Mouse (Mus musculus): ENCODE measurements around the gene Usp54.

The Usp54 gene

DNA sequence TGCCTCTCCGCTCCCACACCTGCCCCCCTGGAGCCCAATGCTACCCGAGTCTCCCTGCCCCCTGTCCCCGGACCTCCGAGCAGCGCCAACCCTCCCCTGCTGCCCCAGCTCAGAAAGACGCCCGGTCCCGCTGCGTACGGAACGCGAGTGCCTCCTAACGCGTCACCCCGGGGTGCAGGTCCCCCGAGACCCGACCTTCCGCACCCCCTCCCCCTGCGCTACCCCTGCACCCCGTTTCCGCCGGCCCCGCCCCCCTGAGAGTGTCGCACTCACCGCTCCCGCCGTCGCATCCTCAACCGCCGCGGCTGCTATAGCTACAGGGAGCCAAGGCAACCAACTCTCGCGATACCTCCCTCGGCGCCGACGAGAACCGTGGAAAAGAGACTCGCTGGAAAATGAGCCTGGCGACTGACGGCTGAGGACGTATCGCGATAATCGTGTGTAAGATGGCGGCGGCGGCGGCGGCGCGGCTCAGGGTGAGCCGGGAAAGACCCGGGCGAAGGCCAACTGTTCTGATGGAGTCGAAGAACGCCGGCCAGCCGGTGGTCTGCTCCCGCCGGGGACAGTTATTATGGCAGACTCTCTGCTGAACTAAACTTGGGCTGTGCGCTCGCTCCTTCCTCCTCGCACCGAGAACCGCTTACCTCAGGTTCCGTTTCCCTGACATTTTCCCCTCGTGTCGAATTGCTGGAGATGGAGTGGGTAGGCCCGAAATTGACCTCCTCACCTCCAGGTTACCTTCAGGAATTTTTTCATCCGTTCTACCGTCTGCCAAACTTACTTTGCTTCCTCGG is at the start of gene Usp54:
Gene Usp54, minus strand, starts transcription at position 420 of the 794 bp plus-strand sequence.
- DNase-seq (ENCODE audit: extremely low read depth, low read depth): peak; percentile 93

DNA sequence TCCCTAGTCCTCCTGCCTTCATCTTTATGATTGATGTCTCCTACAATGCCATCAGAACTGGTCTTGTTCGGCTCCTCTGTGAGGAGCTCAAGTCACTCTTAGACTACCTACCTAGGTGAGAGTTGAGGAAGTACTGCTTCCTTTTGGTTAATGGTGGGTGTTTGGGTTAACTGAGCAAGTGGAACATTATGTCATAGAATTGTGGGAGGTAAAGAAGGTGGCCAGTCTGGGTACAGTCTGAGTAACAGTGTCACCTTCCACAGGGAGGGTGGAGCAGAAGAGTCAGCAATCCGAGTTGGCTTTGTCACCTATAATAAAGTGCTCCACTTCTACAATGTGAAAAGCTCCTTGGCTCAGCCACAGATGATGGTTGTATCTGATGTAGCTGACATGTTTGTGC is 48.1 kb upstream of the Usp54 start:
- DNase-seq (ENCODE audit: extremely low read depth, low read depth): no peak

DNA sequence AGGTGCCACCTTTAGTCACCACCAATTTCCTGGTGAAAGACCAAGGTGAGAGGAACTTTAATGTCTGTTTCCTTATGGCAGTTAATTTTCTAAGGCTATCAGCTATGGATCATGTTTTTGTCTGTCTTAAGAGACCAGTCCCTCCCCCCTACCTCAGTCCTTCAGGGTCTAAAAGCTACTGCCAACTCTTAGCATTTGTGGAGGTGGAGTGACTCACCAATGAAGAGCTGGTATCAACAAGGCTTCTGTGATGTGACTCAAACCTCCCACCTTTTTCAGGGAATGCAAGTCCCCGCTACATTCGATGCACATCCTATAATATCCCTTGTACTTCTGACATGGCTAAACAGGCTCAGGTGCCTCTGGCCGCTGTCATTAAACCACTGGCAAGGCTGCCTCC is 45.7 kb upstream of the Usp54 start:
- no peak for DNase-seq (ENCODE audit: extremely low read depth, low read depth)

DNA sequence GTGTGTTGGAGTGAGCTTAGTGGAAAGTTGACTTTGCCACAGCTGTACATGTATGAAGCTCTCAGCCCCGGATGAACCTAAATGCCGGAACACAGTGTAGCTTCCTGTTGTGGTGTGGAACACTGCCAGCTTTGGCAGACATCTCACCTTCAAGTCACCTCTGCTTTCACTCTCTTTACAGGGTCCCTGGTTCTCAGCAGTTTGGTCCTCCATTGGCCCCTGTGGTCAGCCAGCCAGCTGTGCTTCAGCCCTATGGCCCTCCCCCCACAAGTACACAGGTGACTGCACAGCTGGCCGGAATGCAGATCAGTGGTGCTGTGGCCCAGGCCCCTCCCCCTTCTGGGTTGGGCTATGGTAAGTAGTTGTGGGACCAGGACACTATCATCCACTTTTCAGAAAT is 41.6 kb upstream of the Usp54 start:
- DNase-seq (ENCODE audit: extremely low read depth, low read depth): no peak

DNA sequence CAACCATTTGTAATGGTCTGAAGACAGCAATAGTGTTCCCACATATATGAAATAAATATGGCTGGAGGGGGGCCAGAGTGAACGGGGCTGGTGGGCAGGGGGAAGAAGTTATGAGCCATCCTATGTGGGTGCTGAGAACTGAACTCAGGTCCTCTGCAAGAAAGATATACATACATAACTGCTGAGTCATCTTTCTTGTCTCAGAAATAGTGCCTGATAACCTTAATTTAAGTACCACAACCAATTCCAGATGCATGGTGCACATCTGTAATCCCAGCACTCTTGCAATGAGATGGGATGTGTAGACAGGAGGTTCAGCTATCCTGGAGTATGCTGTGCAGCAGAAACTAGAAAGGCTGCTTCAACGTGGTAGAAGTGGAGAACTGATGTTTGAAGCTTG is 40.9 kb upstream of the Usp54 start:
- no peak for DNase-seq (ENCODE audit: extremely low read depth, low read depth)

DNA sequence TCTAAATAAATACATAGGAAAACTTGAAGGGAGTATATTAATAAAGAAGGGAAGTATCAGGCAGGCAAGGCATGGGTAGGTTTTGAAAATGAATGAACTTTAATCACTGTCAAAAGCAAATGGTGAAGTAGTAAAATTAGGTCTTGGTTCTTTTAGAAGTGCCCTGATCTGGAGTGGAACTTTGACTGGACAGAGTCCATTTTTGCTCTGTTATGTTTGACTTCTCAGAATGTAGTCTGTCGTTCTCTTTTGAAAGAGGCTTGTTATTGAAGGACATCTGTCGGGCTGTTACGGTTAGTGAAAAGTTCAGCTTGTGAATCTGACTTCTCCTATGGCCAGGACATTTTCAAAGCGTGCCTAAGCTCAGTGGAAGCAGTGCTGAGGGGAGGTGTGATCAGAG is 37.0 kb upstream of the Usp54 start:
- no peak for DNase-seq (ENCODE audit: extremely low read depth, low read depth)

DNA sequence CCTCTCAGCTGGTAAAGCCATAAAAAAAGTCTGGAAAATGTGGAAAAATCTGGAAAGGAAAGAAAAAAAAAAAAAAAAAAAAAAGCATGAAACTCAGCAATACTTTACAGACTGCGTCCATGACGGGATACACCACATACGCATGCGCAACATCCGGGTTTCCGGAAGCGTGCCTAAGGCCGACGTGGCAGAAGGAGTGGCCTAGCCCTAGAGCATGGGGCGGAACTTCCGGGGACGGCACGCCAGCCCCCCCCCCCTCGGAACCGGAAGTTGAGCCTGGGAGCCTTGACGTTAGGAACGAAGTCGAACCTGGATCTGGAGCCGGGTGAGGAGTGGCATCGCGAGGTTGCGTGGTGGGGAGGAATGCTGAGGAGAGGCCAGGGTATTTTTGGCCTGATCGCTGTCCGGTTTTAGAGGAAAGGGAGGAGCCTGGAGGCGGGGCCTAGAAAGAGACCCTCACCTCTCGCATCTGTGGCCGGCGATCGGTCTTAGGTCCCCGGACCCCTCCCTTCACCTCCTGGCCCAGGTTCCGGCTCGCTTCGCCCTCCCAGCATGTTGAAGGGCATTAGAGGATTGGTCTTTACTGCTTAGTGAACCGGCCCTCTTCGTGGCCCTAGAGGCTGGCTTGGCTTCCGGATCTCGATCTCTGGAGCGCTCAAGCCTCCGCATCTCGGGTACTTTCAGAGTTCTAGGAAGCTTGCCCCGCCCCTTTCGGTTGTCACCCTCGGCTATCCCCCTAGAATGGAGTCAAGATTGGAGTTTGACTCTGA is 33.4 kb upstream of the Usp54 start, which contains the start of gene Sec24c:
Gene Sec24c, plus strand, starts transcription at position 245 of the 770 bp plus-strand sequence.
- peak; percentile 91 for DNase-seq (ENCODE audit: extremely low read depth, low read depth)

DNA sequence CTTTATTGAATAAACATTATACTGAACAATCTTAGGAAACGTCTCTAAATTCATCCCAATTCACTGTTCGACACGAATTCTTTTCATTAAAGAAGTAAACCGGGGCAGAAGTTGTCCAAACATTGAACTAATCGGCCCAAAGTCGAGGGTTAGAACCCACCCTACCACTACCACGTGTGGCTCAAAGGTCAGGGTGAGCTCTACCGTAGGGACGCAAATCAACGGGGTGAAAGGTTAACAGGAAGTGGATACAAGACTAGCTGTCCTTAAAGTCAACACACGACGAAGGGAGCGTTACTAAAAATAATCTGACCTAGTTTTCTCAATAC is 32.8 kb upstream of the Usp54 start:
- DNase-seq (ENCODE audit: extremely low read depth, low read depth): no peak

DNA sequence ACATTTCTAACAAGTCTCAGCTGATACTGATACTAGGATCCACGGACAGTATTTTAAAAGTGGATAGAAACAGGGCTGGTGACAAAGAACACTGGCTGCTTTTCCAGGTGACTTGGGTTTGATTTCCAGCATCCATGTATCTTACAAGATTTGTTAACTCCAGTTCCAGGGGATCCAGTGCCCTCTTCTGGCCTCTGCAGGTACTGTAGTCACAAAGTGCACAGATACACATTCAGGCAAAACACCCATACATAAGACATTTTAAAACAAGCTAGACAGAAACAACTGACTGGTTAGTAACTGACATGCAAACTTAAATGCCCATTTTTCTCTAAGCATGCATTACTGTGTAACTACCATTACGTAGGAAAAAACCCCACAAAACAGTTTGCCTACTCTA is 32.1 kb upstream of the Usp54 start:
- DNase-seq (ENCODE audit: extremely low read depth, low read depth): peak; percentile 65

DNA sequence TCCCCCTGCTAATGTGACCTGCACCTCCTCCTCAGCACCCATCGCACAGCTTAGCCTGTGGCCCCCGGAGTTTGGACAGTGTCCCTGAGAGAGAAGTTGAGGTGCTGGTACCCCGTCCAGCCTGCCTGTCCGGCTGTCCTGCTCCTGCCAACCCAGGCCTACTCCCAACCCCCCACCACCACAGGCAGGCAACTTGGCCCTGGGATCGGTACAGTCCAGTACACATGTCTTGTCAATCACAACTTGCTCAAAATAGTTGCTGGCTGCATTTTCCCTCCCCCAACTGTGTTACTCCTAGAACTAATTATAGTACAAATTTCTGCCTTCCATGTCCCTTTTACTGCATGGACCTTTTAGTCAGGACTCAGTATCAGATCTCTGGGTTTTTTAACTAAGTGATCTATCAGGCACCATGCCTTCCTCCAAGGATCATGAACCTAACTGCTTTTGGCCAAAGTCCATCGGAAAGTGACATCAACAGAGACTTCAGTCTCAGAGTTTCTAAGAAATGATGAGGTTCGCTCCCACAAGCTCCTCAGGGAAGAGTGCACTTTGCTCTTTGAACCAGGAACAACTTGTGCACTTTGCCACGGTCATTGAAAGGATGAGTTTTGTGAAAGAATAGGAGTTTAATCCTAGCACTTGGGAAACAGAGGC is 27.4 kb upstream of the Usp54 start, which contains the start of gene Synpo2l:
Gene Synpo2l, minus strand, starts transcription at position 201 of the 657 bp plus-strand sequence.
- no peak for DNase-seq (ENCODE audit: extremely low read depth, low read depth)

DNA sequence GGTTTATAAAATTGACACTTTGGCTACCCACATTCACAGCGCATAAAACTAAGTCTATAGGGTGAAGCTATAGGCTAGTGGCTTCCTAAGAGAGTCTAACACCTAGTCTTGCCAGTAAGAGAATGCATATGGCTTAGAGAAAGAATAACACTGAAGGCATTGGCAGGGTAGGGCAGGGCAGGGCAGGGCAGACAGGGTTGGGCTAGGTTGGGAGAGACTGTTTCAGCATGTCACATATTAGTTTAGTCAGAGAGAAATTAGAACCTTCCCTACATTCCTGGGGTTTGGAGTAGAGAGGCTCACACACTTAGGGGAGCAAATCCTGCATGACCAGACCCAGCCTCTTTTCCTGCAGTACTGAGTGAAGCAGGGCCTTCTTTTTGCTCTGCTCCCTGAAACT is 26.6 kb upstream of the Usp54 start:
- no peak for DNase-seq (ENCODE audit: extremely low read depth, low read depth)

DNA sequence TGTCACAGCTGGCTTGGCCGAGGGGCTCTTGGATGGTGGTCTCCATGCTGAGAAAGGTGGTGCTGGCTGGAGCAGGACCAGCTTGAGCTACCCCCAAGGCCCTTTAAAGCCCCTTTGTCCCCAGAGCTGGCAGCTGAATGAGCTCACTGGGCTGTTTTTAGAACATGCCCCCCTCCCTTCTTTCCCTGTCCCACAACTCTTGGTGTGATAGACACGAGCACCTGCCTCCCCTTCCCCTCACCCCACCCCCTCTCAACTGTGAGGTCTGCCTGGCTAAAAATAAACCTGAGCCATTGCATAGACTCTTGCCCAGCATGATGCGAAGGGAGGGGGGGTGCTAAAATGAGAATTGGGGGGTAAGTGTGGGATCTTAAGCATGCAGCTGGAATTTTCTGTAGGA is 23.6 kb upstream of the Usp54 start:
- no peak for DNase-seq (ENCODE audit: extremely low read depth, low read depth)

DNA sequence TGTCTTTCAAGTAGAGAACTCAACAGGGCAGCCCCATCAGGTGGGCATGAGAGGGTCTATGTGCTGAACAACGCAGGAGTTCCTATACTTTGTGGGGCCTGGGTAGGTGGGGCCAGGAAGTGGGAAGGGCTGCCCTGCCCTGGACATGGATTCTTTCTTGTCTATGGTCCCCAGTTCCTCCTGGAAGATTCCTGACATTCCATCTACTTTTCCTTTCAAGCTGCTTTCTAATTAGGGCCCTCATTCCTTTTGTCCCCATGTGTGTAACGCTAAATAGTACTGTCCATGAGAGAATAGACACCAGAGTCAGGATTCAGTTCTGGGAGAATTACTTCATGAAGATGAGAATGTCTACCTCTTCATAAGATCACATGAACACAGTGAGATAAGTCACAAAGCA is 22.7 kb upstream of the Usp54 start:
- no peak for DNase-seq (ENCODE audit: extremely low read depth, low read depth)

DNA sequence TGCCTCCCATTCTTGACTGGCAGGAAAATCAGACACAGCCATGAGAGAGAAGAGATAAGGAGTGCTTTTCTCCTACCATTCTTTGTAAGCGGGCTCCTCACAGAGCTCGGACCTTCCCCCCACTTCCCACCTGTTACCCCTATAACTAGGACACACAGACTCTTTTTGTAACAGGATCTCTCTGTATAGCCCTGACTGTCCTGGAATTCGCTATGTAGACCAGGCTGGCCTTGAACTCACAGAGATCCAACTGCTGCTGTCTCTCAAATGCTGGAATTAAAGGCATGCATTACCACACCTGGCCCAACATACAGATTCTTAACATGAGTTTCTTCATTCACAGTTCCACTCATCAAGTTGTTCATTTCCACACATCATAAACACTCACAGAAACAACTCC is 21.9 kb upstream of the Usp54 start:
- DNase-seq (ENCODE audit: extremely low read depth, low read depth): no peak

DNA sequence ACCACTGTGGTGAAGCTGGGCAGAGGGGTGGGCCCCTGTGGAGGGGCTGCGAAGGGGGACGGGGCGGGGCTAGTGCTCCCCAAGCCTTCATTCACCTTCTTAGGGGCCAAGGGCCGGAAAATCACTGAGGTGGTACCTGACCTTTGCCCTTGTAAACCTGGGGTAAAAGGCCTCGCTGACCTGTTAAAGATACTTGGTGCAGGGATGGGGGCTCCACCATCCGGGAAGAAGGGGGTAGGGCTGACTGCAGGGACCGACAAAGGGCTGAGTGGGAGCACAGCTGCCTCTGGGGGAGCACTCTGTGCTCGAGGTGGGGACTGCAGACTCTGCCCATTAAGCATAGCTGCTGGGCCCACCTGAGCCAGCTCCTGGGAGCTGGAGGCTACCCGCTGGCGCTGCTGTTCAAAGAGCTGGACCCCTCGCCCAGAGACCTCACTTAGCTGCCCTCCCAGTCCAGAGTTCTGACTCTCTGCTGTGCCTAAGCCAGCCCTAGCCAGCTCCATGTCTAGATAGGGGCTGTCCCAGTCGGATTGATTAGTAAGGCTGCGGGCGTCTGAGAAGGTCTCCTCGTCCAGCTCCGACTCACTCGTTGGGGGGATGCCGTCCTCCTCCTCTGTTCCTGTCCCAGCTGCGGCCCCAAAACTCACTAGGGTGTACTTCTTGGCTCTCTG is 20.9 kb upstream of the Usp54 start:
- no peak for DNase-seq (ENCODE audit: extremely low read depth, low read depth)

DNA sequence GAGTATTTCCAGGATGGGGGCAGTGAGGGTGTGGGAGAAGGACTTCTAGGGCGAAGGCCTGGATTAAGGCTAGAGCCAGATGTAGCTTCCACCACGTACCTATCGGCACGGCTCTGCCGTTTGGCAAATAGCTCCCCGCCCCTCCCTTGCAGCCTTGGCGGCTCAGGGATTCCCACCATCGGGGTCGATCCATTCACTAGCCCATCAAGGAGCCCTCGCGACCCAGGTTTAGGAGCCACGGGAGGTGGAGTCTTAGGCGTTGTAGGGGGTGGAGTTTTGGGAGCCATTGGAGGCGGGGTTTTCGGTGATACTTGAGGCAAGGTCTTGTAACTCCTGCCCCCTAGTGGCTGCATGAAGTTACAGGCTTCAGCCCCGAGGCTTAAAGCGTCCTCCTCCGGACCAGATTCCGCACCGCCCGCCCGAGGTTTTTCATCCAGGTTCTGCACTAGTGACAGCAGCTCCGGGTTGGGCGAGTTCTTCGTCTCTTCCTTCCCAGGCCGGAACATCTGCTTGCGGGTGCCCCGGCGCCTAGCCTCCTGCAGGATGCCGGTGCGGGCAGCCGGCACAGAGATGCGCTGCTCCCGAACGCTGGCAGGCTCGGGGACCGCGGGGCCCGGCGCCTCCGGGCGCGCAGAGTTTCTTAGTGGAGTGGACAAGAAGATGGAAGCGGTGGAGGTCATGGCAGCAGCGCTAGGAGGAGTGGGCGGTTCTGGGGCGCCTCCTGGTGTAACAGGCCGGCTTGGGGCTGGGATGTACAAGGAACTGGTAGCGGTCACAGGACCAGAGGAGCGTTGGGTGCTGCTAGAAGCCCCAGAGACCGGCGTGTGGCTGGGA is 20.2 kb upstream of the Usp54 start:
- DNase-seq (ENCODE audit: extremely low read depth, low read depth): peak; percentile 86

DNA sequence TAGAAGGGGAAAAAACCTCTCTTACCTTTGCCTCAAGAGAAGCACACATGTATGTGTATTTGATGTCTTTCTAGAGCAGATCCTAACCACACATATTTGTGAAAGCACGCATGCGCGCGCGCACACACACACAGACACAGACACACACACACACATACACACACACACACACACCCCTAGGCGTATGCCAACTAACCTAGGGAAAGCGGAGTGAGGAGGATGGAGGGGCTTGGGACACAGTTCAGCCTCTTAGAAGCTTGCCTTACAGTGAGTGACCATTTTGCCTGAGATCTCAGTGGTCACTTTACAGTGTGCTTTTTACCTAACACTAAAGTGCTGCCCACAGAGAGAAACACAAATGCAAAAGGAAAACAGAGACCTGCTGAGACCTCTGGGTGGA is 18.8 kb upstream of the Usp54 start:
- no peak for DNase-seq (ENCODE audit: extremely low read depth, low read depth)

DNA sequence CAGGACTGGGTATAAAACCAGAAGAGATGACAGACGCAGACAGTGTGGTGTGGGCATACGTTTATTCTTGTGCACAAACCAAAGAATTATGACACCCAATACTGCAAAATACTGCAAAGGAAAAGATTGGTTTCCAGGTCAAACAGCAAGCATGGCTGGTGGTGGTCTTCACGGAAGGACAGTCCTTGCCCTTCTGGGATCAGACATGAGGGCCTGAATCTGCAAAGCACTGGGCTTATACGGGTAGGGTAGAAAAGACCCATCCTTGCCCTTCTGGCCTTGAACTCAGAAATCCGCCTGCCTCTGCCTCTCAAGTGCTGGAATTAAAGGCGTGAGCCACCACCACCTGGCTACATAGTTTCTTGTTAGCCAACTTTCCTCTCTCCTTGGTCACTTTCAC is 18.0 kb upstream of the Usp54 start:
- no peak for DNase-seq (ENCODE audit: extremely low read depth, low read depth)

DNA sequence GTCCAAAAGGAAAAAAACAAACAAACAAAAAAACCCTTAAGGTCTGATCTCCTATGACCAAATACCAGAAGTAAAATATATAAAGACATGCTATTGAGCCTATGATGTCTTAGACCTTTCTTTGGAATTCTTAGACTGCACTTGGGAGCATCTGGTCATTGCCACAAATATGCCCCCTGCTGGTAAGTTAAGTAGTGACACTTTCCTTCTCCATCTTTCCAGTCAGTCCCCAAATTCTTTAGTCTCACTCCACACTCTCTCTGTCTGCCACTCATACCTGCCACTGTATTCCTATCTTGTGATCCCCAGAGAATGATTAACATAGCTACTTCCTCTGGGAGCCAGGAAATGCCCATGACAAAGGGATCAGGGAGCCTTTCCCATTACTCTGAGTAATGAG is 17.5 kb upstream of the Usp54 start:
- DNase-seq (ENCODE audit: extremely low read depth, low read depth): no peak

DNA sequence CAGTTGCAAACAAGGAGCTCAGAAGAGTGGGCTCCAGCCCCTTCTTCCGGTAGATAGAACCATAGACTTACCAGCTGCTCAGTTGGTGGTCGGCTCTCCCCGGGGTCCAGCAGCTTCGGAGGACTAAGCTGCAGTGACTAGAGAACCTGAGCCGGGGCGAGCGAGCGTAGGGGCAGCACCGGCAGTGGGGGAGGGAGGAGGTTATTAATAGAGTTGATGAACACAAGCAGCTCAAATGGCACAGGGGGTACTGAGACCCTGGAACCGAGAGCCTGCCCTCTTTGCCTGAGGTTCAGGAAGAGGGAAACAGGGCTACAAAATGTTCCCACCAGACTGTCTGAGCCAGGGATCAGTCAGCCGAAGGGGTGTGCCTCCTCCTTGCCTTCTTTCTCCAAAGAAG is 15.5 kb upstream of the Usp54 start, which contains the start of gene Myoz1:
Gene Myoz1, minus strand, starts transcription at position 180 of the 400 bp plus-strand sequence.
- DNase-seq (ENCODE audit: extremely low read depth, low read depth): no peak

DNA sequence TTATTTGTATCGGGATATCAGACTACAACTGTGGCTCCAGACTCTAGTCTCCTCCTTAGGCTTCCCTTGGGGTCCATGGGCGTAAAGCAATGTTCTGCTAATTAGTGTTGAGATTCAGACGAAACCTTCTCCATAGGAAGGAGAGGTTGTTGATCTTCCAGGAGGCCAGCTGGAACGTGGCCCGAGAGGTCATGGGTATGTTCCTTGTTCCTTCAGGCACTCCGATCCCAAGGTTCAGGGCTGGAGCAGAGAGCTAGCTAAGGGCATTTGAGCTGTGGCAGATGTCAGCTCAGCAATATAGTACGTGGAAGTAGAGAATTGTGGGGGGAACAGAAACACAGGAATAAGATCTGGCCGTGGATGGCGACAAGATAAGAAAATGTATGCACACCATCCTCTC is 14.9 kb upstream of the Usp54 start:
- DNase-seq (ENCODE audit: extremely low read depth, low read depth): no peak
